Mouse (Mus musculus): ENCODE measurements around the gene Hist3h2a.

Hist3h2a gene

DNA sequence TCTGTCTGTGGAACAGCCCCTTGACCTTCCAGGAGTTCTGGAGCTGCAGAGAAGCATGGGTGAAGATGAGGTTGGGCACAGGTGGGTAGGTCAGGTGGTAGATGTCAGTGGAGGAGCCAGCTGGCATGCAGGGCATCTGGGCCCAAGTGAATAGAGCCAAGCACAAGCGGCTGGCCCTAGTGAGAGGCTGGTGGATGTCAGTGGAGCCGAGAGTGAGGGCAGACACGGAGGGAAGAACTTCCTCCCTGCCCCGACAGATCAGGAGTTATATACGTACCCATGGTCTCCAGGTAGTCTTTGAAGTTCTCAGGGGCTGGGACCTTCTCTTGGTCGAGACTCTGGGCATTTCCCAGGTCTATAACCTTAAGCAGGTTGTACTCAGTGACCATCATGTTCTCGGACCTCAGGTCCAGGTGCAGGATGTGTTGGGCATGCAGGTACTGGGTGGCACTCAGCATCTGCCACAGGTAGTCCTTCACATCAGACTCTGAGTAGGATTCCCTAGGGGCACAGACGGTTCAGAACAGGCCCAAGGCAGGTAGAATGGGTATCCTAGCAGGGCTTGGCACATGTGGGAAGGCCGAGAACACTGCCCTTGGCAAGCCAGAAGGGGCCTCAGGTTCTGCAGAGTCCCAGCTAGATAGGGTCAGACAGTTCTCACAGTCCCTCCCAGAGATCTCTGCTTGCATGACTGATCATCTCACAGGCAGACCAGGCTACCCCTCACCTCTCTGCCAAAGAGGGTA, 40.7 kb downstream of the Hist3h2a start:
- no peak for DNase-seq

DNA sequence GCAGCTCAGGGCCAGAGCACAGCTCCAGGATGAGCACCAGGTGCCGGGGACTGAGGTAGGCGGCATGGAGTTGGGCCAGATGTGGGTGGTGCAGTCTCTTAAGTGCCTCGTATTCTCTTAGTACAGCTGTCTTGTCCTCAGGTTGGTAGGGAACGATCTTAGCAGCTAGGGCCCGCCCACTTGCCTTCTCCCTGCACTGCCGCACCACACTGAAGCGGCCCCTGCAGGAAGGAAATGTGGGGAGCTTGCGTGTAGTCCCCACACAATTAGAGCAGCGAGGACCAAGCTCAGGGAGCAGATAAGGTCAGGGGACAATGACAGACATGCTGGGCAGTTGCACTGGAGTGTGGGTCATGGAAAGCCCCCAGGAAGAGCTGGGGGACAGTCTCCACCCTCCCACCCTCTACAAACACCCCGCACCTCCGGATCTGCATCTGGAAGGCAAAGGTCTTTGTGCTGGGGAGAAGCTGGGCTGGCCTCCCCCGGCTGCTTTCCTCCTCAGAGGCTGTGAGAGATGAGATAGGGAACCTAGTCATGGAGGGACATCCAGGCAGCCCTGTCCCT, 41.4 kb downstream of the Hist3h2a start:
- no peak for DNase-seq

DNA sequence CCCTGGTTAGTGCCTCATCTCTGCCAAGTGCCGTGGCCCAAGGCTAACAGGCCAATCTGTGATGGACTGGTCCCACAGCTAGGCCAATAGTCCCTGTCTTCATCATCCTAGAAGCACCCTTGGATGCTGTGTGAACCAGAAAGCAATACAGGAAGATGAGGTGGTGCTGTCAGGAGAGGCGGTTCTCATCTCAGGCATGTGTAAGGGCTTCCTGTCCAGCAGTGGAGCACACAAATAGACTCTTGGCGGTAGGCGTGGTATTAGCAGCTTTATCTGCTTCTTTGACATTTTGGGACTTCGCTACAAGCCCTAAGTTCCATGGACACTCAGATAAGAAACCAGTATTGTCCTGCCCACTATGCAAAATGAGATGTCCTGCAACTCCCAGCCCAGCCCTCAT, 43.1 kb downstream of the Hist3h2a start:
- DNase-seq: no peak

DNA sequence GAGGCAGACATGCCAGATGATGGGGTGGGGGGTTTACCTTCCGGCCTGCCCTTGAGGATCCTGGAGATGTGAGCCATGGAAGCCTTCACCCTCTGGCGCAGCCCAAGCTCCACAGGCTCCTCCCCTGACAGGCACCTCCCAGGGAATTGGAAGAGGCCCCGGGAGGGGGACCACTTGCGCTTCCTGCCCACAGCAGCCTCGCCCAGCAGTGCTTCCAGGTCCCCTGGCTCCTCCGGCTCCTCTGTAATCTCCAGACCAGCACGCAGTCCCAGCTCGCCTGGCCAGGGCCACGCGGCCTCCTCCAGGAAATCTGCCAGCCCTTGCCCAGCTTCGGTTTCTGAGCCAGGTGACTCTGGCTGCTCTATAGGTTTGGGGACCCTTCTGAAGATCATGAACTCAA, 44.7 kb downstream of the Hist3h2a start:
- DNase-seq: peak in 1 of 2 experiments; percentile 48

DNA sequence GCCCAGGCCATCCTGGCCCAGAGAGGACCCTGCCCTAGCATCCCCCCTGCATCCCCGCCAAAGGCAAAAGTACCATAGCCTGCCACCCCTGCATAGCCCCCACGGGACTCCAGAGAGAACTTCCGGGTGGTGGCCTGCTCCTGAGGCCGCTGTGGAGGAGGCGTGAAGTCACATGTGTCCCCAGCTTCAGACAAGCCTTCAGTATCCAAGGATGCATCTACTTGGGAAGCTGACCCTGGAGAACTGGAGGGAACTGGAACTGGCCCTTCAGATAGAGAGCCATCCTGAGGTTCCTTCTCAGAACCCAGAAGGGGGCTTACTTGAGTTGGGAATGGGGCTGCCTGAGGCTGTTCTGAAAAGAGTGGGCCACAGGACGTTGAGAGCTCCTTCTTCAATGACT, 45.3 kb downstream of the Hist3h2a start:
- DNase-seq: no peak

DNA sequence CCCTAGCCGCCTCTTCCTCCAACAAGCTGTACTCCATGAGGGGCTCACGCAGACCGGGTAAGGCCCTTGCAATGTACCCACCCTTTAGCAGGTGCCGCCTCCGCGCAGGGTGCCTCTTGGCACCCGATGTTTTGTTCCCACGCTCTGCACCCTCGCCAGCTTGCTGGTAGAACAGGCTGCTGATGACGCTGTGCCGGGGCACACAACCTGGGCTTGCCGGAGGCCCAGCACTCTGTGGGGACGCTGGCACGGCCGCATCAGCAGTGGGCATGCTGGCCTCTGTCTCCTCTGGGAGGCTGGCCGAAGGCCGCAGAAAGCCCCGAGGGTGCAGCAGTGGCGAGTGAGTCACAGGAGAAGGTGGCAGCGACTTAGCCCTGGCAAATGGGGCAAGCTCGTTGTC, 46.1 kb downstream of the Hist3h2a start:
- DNase-seq: no peak

DNA sequence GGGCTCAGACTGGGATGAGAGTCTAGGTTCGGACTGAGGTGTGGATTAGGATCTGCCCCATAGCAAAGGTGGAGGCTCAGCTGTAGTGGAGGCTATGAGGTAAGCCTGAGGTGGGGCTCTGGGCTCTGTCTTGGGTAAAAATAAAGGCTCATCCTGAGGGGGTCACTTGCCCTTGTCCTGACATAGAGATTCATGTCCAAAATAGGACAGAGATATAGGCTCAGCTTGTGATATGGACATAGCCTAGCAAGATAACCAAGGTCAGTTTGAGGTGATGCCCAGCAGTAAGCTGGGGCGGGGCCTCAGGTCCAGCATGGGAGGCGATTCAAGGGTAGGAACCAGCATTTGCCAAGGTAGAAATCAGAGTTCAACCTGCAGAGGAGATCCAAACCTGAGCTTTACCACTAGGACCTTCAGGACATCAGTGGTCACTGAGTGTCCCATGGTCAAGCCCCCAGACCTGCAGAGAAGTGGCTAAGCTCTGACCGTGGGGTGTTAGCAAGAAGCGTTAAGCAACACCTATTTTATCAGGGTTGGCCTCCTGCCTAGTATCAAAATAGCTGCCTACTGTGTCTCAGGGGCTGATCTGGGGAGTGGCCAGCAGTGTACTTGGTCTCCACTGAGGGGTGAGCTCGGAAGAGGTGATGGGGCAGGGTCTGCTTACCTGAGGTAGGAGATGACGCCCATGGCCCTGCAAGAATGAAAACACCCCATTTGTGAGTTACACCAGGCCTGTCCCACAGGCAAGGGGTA, 48.0 kb downstream of the Hist3h2a start:
- DNase-seq: no peak
